Mouse (Mus musculus) liver (tissue): ENCODE results near the gene Bmpr1b.
A peak's percentile ranks its signal among the peaks of the same experiment; 100 is the strongest.

Experiments used
- DNase-seq: peaks from one replicate; pipeline ENCODE4 v3.0.0-alpha.2; 2020; ENCODE audit warnings: mixed read lengths

Bmpr1b gene

GRCm38 (mm10) chr3:142106227-142106626, 63.0 kb downstream of the Bmpr1b start:
- DNase-seq = no peak

GRCm38 (mm10) chr3:142104027-142104805, 65.0 kb downstream of the Bmpr1b start:
- DNase-seq = no peak

GRCm38 (mm10) chr3:142103622-142104021, 65.6 kb downstream of the Bmpr1b start:
- no peak for DNase-seq

GRCm38 (mm10) chr3:142099151-142099550, 70.1 kb downstream of the Bmpr1b start:
- DNase-seq = no peak

GRCm38 (mm10) chr3:142094049-142094448, 75.2 kb downstream of the Bmpr1b start:
- DNase-seq = no peak

DNA sequence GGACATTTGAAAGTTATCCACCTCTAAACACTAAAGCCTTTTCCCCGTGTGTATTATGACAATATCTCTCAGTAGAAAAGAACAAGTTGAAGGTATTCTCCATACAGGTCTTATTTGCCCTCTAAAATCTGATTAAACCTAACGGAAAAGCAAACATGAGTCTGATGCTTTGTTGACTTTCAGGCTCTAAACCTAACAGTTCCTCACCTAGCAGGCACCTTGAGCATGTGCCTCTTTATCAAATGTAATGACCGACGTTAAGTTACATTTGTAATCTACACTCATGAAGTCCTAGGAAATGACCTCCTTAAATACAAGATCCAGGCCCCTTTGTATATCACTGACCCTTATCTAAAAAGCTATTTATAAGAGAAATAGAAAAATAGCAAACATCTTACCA, 79.5 kb downstream of the Bmpr1b start:
- DNase-seq = no peak

- DNase-seq = no peak
These were observed 83.3 kb downstream of the Bmpr1b start for GRCm38 (mm10) chr3:142085938-142086337.

GRCm38 (mm10) chr3:142084091-142084490, 85.1 kb downstream of the Bmpr1b start:
- DNase-seq = no peak

GRCm38 (mm10) chr3:142077723-142078302, 91.4 kb downstream of the Bmpr1b start:
- no peak for DNase-seq

DNA sequence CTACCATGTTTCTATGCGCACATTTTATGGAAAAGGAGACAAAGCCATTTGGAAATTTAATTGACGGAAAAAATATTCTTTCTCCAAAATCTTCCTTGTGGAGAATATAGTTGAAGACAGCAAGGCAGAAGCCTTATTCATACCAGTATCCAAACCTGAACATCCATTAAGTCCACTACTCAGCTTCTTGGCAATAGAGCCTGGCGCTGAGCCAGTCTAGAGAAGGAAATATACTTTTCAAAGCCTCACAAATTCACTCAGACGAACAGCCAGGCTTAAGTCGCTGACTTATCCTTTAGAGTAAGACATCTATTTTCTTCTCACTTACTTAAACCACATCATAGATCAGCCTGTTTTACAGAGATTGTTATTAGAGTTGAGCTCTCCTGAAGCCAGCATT, 97.6 kb downstream of the Bmpr1b start:
- DNase-seq = peak; percentile 5

DNA sequence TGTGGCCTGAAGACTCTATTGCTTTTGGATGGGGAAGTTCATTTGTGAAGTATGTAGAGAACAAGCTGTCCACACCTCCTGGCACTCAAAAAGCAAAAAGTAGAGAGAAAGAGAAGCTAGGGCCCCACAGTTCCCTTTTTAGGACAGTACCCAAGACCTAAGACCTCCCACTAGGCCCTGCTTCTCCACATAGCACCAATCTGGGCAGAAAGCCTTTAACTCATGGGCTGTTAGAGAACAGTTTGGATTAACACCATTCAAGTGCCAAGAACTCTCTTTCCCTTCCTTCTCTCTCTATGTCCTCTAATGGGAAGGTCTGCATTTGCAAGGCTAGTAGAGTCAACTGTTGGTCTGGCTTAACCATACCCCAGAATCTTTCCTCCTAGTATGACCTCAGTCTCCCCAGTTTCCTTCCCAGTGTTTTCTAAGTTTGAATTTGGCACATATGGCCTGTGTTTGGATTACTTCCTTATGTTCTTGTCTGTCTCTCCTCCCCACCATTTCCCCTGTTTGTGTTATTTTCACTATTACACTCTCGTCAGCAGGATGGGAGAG, 102.4 kb downstream of the Bmpr1b start:
- DNase-seq = no peak

DNA sequence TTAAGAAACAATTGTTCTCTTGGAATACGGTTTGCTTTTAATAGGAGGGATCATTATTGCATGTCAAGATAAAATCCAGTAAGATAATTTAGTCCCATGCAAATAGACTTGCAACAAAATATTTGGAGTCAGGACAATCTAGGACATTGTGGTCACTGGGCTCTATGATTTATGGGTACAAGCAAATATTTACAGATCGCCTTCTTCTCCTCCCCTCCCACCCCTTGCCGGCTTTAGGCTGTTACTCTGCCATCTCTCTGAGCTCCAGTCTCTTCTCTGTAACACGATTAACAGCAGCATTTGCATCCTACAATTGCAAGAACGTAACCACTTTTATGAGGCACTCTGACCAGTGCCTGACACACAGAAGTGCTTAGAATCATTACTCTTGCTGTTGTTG, 104.1 kb downstream of the Bmpr1b start:
- DNase-seq = no peak

GRCm38 (mm10) chr3:142063536-142064226, 105.5 kb downstream of the Bmpr1b start:
- DNase-seq = no peak

- DNase-seq = no peak
These were observed 108.0 kb downstream of the Bmpr1b start for GRCm38 (mm10) chr3:142061267-142061666.

DNA sequence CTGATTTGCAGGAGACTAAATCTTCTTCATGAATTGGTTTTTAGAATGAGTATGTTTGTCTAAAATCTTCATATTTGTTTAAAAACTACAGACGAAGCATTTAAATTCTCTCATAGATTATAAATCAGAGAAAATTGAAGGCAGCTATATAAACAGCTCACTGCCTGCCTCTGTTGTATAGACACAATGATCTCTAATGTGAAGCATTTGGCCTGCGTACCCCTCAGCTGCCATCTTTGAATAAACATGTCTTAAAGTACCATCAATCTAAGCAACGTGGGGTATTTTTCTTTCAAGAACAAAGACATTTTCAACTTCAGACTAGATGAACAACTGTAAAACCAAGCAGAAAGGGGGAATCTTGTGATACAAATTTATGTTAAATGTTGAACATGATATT, 109.3 kb downstream of the Bmpr1b start:
- no peak for DNase-seq

DNA sequence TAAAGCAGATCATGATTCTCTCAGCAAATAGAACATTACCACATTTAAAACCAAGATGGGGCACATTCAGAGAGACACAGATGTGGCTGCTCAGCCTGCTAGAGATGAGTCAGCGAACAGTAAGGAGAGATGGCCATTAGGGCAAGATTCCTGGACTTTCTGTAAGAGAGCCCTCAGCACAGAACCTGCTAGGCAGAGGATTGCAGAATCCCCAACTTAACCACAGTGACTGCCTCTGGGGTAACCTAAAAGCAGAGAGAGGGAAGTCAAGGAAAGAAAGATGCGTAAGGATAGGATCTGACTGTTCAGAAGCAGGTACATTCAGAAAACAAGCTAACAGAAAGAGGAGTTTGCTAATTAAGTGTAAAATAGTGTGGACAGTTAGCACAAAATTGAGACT, 118.5 kb downstream of the Bmpr1b start:
- no peak for DNase-seq

- DNase-seq = no peak
These were observed 119.6 kb downstream of the Bmpr1b start for GRCm38 (mm10) chr3:142049610-142050009.

DNA sequence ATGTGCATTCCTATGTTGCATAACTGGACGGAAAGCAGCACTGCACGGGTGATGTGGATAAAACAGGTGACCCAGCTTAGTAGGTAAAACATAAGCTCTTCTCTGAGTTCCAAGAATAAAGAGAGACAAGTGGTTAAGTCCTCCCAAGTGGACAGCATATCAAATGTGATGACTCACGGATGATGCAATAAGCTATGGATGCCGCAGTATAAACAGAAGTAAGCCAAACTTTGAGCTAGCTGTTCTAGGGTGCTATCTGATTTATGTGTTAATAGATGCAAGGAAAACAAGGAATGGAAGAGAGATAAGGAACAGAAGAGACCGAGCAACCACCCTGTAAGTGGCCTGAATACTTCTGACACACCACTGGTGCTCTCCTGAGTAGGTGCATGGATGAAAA, 120.1 kb downstream of the Bmpr1b start:
- no peak for DNase-seq

DNA sequence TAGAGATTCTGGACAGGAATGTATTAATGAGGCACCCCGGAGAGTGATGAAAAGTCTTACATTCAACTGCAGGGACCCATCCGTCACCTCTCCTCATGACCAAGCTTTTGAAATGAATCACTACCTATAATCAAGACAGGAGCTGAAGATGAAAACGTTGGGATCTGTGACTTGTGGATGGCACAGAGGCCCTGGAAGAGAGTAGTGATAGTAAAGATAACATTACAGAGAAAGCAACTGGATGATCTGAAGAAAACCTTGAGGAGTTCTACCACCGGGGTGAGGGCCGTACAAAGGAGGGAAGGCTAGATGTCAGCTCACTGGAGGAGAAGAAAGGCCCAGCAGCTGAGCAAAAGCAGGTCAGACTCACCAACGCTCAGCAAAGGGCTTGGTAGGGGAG, 120.7 kb downstream of the Bmpr1b start:
- DNase-seq = no peak

GRCm38 (mm10) chr3:142043463-142043862, 125.8 kb downstream of the Bmpr1b start:
- DNase-seq = no peak

DNA sequence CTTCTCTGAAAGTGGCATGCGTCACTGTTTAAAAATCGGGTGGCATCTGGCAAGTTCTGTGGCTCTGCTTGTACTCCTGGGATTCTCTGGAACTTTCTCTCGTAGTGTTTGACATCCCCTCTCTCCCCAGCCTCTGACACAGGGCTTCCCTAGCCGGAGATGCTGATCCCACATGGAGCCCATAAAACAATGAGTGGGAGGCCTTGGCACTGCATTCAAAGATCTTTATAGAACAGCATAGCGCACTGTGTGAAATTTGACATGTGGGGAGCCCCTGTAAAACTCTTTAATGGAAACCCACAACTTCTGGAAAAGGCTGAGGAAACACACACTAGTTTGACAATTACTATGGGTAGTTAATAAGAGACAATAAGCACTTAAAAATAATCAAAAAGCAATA, 126.2 kb downstream of the Bmpr1b start:
- no peak for DNase-seq

DNA sequence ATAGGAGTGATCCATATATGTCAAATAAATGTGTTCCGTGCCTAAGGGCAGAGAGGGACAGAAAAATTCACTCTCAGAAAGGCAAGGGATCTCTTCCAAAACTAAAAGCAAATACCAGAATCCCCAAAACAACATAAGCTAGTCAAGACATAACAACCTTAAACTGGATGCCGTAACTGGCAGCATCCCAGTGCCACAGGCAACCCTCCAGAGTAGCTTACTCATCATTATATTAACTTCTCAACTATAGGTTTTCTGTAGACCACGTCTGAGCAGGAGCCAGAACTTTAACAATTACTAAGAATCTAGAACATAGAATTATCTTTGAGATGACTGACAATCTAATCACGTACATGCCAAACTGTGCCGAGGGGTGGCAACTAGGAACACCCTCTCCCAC, 128.9 kb downstream of the Bmpr1b start:
- no peak for DNase-seq

DNA sequence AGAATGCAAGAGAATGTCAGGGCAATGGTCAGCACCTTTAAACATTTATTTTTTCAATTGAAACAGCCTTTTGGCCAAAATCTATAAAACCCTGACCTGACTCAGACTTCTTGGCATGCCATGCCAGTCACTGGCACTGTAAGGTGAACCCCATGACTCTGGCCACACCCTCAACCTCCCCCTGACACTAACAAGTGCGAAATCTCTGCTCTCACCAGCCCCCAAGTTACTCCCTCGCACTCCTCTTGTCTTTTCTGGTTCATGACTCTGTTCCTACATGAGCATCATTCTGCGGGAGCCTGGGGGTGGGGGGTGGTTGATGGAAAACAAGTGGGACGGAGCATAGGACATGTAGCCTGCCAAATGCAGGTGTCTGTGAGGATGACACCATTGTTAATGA, 135.1 kb downstream of the Bmpr1b start:
- no peak for DNase-seq

GRCm38 (mm10) chr3:142019716-142020115, 149.5 kb downstream of the Bmpr1b start:
- no peak for DNase-seq
